Mouse (Mus musculus): Measurements from ENCODE around the gene Kdm2b. TPM values are rescaled to one million over a fixed set of nuclear protein-coding genes. Genes with fewer than 3 reads are reported as not detected.

Kdm2b gene
- total and polyA plus RNA-seq, 3 experiments = 29.2 to 48.9 TPM; not detected in 1

DNA sequence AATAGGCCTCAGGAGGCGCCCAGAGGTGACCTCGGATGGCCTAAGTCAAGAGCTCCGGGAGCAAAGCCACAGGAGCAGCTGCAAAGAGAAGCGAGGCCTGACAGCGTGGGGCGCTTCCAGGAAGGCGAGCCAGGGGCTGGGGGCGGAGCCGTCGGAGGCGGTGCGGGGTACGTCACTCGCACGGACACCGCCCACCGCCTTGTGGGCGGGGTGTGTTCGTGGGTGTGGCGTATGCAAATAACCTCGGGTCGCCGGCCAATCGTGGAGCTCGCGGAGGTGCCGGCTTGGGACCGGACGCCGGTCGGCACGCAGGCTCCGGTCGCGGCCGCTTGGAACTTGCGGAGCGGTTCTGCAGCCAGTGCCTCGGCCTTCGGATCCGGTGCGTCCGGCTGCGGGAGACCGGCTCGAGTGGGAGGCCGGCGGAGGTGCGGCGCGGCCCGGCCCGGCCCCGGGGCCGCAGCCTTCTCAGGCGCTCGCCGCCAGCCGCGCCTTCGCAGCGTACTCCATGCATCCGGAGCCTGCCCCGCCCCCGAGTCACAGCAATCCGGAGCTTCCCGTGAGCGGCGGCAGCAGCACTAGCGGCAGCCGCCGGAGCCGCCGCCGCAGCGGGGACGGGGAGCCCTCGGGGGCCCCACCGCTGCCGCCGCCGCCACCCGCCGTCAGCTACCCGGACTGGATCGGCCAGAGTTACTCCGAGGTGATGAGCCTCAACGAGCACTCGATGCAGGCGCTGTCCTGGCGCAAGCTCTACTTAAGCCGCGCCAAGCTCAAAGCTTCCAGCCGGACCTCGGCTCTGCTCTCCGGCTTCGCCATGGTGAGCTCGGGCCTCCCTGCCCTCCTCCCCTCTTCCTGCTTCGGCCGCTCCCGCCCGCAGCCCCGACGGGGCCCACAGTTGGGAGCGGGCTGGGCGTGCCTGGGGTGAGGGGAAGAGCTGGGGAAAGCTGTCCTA, 25.4 kb upstream of the Kdm2b start, which contains the start of gene Orai1 (continued):
- TF ChIP-seq CTCF (IDR thresholded peaks at IDR 0.05 in 2 of 3, conservative IDR thresholded peaks at IDR 0.05 in 1 of 3; ENCODE audit: control insufficient read depth in 1 of 3, insufficient read depth in 1 of 3, low read depth in 2 of 3, low read length in 3 of 3, poor library complexity in 1 of 3, severe bottlenecking in 1 of 3) (no peak), MAZ (IDR thresholded peaks at IDR 0.05; ENCODE audit: low read depth, low read length) (no peak; the same call in 1 of the 2 replicates), MEF2A (IDR thresholded peaks at IDR 0.05; ENCODE audit: extremely low read depth, insufficient replicate concordance, low read depth, low read length, poor library complexity, severe bottlenecking) (0 out of 2 replicates have a peak, but pooled peaks have one; percentile 25), MYB (IDR thresholded peaks at IDR 0.05; ENCODE audit: low read depth, low read length) (no peak)

GRCm38 (mm10) chr5:123013599-123014315, 24.1 kb upstream of the Kdm2b start:
- H3K4me1 ChIP-seq (ENCODE audit: control insufficient read depth in 1 of 2, insufficient read depth in 2 of 2, low read length in 2 of 2) = peaks cover 0 to 11% of the 10 kb centered on the region in 2 experiments; a peak in 2 of 4 replicates
- no peaks in the 10 kb centered on the region for H3K9me3 ChIP-seq (replicated peaks; ENCODE audit: insufficient read depth, low read length)
- peaks cover 0 to 8% of the 10 kb centered on the region in 2 experiments; a peak in 2 of 4 replicates for H3K36me3 ChIP-seq (ENCODE audit: control insufficient read depth in 1 of 2, insufficient read depth in 2 of 2, low read length in 2 of 2)
- peak; percentile 87 for DNase-seq (ENCODE audit: low read depth, low spot score)
- peak overlapping the region; percentile 34 for H3K9ac ChIP-seq (ENCODE audit: control insufficient read depth, low read depth, low read length, poor library complexity, severe bottlenecking)
- H3K27ac ChIP-seq (ENCODE audit: control insufficient read depth, low read depth, low read length) = peak overlapping the region; percentile 20
- peaks cover 6% of the 10 kb centered on the region for H3K79me2 ChIP-seq (ENCODE audit: control insufficient read depth, insufficient read depth, low read length, poor library complexity)
- peaks cover 0 to 1% of the 10 kb centered on the region in 2 experiments; a peak in 1 of 4 replicates for H3K27me3 ChIP-seq (ENCODE audit: control insufficient read depth in 1 of 2, insufficient read depth in 2 of 2, low read length in 2 of 2)
- peak overlapping the region in 1 of 2 experiments; percentile 5; a peak in 1 of 4 replicates for H3K4me3 ChIP-seq (ENCODE audit: control insufficient read depth in 1 of 2, insufficient read depth in 1 of 2, low read depth in 2 of 2, low read length in 2 of 2)
- TF ChIP-seq RAD21 (IDR thresholded peaks at IDR 0.05; ENCODE audit: low read depth, low read length) (peak; percentile 67), POLR2AphosphoS2 (IDR thresholded peaks at IDR 0.05; ENCODE audit: low read length) (no peak), CTCF (IDR thresholded peaks at IDR 0.05 in 2 of 3, conservative IDR thresholded peaks at IDR 0.05 in 1 of 3; ENCODE audit: control insufficient read depth in 1 of 3, insufficient read depth in 1 of 3, low read depth in 2 of 3, low read length in 3 of 3, poor library complexity in 1 of 3, severe bottlenecking in 1 of 3) (peak; percentile 77 to 87 (median 83)), ZKSCAN1 (IDR thresholded peaks at IDR 0.05; ENCODE audit: low read depth, low read length) (no peak), BHLHE40 (IDR thresholded peaks at IDR 0.05; ENCODE audit: borderline replicate concordance, low read depth, low read length) (no peak; the same call in 1 of the 2 replicates), MYB (IDR thresholded peaks at IDR 0.05; ENCODE audit: low read depth, low read length) (no peak), USF2 (IDR thresholded peaks at IDR 0.05; ENCODE audit: borderline replicate concordance in 1 of 2, insufficient read depth in 1 of 2, low read depth in 1 of 2, low read length in 2 of 2) (no peak), POLR2A (IDR thresholded peaks at IDR 0.05; ENCODE audit: control insufficient read depth in 1 of 2, insufficient read depth in 1 of 2, low read depth in 1 of 2, low read length in 2 of 2, poor library complexity in 1 of 2) (no peak), ZNF384 (IDR thresholded peaks at IDR 0.05; ENCODE audit: low read depth, low read length) (no peak), RCOR1 (IDR thresholded peaks at IDR 0.05; ENCODE audit: low read depth, low read length) (peak; percentile 55; the same call in 1 of the 2 replicates), MAZ (IDR thresholded peaks at IDR 0.05; ENCODE audit: low read depth, low read length) (no peak), ZMIZ1 (IDR thresholded peaks at IDR 0.05; ENCODE audit: low read depth, low read length) (no peak), GATA1 (IDR thresholded peaks at IDR 0.05; ENCODE audit: low read depth, low read length) (no peak), MYC (IDR thresholded peaks at IDR 0.05; ENCODE audit: low read depth, low read length) (peak; percentile 99), MEF2A (IDR thresholded peaks at IDR 0.05; ENCODE audit: extremely low read depth, insufficient replicate concordance, low read depth, low read length, poor library complexity, severe bottlenecking) (no peak), TBP (IDR thresholded peaks at IDR 0.05; ENCODE audit: low read depth, low read length) (0 out of 2 replicates have a peak, but pooled peaks have one; percentile 21), TAL1 (IDR thresholded peaks at IDR 0.05; ENCODE audit: low read length) (no peak), USF1 (IDR thresholded peaks at IDR 0.05; ENCODE audit: low read depth, low read length) (peak; percentile 68), POLR2AphosphoS5 (IDR thresholded peaks at IDR 0.05; ENCODE audit: borderline replicate concordance, low read depth, low read length) (no peak), MAFK (IDR thresholded peaks at IDR 0.05; ENCODE audit: borderline replicate concordance, low read depth, low read length) (no peak), E2F4 (IDR thresholded peaks at IDR 0.05; ENCODE audit: borderline replicate concordance, low read depth, low read length) (no peak), NELFE (IDR thresholded peaks at IDR 0.05; ENCODE audit: low read depth, low read length) (no peak), CHD1 (IDR thresholded peaks at IDR 0.05; ENCODE audit: low read depth, low read length) (no peak), JUND (IDR thresholded peaks at IDR 0.05; ENCODE audit: low read depth, low read length) (no peak), GABPA (IDR thresholded peaks at IDR 0.05; ENCODE audit: low read depth, low read length) (no peak), KAT2A (conservative IDR thresholded peaks at IDR 0.05; ENCODE audit: low read depth, low read length) (no peak), UBTF (IDR thresholded peaks at IDR 0.05; ENCODE audit: borderline replicate concordance, insufficient read depth, low read depth, low read length) (no peak), NRF1 (IDR thresholded peaks at IDR 0.05; ENCODE audit: insufficient read depth, low read depth, low read length, poor library complexity, severe bottlenecking) (no peak)

All from MEL (cell line).